Mouse (Mus musculus) left cerebral cortex, postnatal 25 days (tissue): Measurements from ENCODE around the gene Treh. TPM values are rescaled to one million over a fixed set of nuclear protein-coding genes. Genes with fewer than 3 reads are reported as not detected.

Experiments
- DNase-seq, 2 experiments: peaks; one replicate each; pipeline ENCODE4 v3.0.0; 2022; ENCODE audit warnings: low spot score in 2 of 2, mixed read lengths in 1 of 2
- intact Hi-C: fragments of 180-260 bp; cut with DNase I; formaldehyde crosslinking; loops from one replicate; pipeline ENCODE4 v1.15.1; 2025
- total RNA-seq, 2 experiments: library from RNA; stranded (reverse); gene quantifications; 2 replicates each; pipeline ENCODE4 v1.2.3; 2021

Treh gene
- total RNA-seq, 2 experiments from 2014 or later = 0.25 to 0.34 TPM

- no peak for DNase-seq
- intact Hi-C loops = no loop called here
These were observed 38.6 kb downstream of the Treh start for GRCm38 (mm10) chr9:44711602-44712001.

DNA sequence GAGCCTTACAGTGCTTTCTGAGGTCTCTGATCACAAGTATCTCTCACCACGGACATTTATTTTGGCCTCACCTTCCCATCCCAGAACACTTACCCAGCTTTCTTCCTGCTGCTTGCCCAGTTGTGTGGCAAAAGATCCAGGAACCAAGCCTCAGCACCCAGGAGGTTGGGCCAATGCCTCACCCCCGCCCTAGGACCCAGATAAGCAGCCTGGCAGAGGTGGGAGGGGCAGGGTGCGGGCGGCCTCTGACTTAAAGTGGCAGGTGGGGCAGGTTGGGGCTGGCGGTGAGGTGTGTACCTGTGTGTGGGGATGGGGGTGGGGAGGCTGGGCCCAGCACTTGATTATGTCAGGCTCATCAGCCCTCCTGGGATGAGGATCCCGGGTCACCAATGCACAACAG lies 40.0 kb downstream of the Treh start:
- intact Hi-C loops = no loop called here
- no peak for DNase-seq

DNA sequence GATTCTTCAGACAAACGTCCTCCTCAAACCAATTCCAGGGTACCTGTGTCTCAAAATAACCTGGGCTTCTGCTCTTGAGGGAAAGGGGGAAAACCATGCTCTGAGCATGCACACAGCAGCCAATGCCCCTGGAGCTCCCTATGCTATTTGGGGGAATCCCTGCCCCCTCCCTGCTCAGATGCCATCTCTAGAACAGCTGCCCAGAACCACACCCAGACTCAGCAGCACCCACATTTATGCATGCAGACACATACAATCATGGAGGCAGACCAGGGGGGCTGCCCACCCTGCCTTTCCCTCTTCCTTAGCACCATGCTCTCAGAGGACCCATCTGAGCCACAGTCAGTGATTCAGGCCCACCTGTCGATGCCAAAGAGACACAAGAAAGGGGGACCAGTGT lies 40.5 kb downstream of the Treh start:
- DNase-seq = no peak
- intact Hi-C loops = no loop called here

GRCm38 (mm10) chr9:44715109-44715508 lies 42.1 kb downstream of the Treh start:
- no peak for DNase-seq
- intact Hi-C loops = no loop called here

- no peak for DNase-seq
- intact Hi-C loops = no loop called here
These were observed 42.8 kb downstream of the Treh start for GRCm38 (mm10) chr9:44715705-44716362.

DNA sequence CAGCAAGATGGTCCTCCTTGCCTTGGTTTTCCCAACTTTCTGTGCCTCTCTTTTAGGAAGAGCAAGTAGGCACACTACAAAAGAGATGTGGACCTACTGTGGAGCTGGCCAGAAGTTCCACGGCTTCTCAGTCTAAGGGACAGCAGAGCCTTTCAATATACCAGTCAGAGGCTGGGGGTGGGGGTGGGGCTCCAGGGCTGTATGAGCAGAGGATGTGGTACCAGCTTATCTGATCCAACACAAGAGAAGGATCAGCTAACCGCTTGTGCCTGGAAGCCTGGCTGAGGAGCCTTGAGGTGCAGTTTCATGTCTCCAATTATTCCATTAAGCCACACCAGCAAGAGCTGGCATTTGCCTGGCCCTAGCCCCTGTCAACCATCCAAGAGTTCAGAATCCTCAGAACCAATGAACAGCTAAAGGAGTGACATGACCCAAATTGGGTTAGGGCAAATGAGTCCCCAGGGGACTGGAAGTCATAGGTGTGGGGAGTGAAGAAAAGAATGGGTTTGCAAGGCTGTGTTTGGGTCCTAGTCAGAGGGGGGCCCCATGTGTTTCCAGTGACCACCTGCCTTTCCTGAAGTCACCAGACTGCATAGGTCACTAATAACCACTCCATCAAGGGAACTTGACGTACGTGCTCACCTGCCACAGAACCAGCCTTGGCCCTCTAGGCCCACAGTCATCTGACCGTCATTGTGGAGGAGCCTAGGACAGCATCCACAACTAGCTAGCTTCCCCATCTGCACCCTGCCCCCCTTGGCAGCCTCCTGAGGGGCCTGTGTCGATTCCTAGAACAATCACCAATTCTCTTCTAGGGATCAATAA lies 44.2 kb downstream of the Treh start:
- DNase-seq = no peak
- intact Hi-C loops = no loop called here

DNA sequence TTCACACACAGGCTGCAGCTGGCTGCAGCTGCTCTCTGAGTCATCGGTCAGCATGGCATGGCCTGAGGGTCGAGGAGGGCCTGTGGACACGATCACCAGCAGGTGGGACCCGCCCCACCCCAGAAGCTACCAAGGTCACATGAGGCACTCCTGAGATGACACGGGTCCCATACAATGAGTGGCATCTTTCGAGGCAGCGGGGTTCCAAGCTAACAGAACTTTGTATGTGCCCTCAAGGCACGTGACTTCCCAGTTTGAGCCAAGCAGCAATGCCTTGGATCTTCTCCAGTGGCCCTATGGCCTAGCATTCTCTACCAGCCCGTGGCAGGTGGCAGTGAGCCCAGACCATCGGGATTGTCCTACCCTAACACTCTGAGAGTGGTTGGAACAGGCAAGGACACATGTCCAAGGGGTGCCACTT lies 44.8 kb downstream of the Treh start:
- DNase-seq = peak in 1 of 2 experiments; percentile 51
- intact Hi-C loops = no loop called here

GRCm38 (mm10) chr9:44718937-44719631 lies 46.1 kb downstream of the Treh start:
- intact Hi-C loops = no loop called here
- no peak for DNase-seq

DNA sequence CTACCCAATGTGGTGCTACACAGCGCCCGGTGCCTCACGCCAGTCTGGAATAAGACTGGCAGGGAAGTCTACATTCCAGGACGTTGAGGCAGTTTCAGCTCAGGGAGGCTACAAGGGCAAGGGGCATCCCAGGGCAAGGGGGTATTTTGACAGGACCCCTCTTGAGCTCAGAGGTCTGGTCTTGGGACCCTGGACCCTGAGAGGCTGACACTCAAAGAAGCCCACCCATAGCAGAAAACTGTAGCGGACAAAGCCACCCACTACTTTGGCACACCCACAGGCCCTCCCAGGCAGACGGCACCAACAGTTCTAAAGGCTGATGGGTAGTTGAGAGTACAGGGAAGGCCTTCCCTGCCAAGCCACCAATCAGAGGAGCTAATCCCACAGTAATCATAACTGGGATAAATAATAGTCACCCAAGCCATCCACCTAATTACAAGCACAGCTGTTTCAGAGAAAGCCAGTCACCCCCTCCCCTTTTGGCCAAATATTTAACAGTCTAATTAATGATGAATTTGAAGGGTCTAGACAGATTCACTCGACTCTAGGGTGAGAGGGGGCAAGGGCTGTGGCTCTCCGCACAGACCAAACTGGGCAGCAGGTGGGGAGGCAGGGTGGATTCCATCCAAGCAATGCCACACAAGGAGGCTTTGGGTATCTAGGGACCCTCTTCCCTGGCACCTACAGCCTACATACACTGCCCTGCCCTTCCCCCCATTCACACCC lies 46.8 kb downstream of the Treh start:
- intact Hi-C loops = no loop called here
- no peak for DNase-seq

DNA sequence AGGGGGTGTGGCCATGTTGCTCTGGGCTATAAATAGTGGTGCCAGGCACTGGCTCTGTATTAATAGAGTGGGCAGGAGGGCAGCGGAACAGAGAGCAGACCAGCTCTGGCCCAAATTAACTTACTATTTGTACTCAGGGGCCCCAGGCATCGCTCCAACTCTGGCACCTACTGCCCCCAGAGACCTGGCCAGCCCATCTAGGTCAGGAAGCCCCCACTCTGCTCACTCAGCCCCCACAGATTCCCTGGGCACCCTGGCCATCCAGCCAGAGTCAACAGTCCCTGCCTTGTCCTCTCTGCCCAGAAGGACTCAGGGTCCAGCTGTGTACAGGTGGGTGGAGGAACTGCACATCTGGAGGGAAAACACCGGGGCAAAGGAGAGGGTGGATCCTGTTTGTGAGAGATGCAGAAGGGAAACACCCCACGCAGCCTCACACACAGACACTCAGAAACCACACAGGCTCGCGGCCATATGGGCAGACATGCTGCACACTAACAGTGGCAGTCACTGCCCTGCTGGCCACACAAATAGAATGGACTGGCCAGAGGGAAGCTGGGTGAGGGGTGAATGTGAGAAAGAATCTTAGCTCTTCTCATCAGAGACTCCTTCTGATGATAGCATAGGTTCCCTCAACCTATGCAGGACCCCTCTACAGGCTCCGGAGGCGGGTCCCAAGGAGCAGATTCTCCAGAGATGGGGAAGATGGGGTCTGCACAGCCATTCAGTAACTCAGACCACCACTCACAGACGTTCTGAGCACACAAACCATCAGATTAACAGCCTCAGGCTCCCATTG lies 47.5 kb downstream of the Treh start:
- peak; percentile 32 to 50 for DNase-seq
- intact Hi-C loops = no loop called here

- DNase-seq = peak; percentile 73 to 85
These were observed 48.3 kb downstream of the Treh start for GRCm38 (mm10) chr9:44721154-44721876.

GRCm38 (mm10) chr9:44721877-44722186 lies 48.8 kb downstream of the Treh start:
- no peak for DNase-seq
- intact Hi-C loops = no loop called here

More at GRCm38 (mm10) chr9:44721154-44721876, 48.3 kb downstream of the Treh start:
- intact Hi-C loops = no loop called here

DNA sequence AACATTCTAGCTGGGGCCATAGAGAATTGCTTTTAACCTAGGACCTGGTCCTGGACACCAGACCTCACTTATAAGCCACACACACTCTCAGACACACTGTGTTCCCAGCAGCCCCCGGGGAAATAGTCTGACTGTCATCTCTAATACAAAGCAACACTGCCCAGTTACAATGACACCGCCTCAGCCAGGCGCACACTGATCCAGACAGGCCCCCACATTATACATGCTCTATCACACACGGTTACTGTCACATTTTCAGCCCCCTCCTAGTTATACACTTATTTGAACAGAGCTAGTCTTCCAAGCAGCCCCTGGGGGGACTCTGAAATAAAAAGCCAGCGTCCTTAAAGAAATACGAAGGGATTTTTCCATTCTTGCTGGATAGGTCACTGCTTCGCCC lies 49.5 kb downstream of the Treh start:
- intact Hi-C loops = no loop called here
- DNase-seq = no peak

GRCm38 (mm10) chr9:44723008-44723407 lies 50.0 kb downstream of the Treh start:
- intact Hi-C loops = no loop called here
- no peak for DNase-seq

DNA sequence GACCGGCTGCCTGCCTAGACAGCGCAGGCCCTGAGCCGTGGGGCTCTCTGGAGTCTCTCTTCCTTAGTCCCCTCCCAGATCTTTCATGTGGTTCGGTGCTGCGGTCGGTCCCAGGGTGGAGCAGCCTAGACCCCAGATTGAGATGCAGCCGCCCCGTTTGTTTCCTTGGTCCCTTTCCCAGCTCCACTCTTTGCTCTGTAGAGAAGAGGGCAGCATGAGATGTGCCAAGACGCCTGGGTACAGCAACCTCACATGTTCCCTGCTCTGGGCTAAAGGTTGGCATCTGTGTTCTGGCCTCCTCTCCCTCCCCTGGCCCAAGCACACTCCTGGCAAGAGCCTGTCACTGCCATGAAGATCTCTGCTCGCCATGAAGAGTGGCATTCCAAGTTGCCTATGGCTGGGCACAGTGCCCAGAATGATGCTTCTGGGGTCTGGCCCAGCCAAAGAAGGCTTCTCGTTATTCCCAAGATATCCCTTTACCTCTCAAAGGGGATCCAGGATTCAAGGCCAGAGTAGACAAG lies 50.5 kb downstream of the Treh start:
- no peak for DNase-seq
- intact Hi-C loops = no loop called here

- peak; percentile 28 to 67 for DNase-seq
- intact Hi-C loops = no loop called here
These were observed 51.2 kb downstream of the Treh start for GRCm38 (mm10) chr9:44724223-44724622.

GRCm38 (mm10) chr9:44724665-44725064 lies 51.6 kb downstream of the Treh start:
- intact Hi-C loops = no loop called here
- no peak for DNase-seq

- DNase-seq = no peak
- intact Hi-C loops = no loop called here
These were observed 53.6 kb downstream of the Treh start for GRCm38 (mm10) chr9:44726431-44727146.
